Mouse (Mus musculus) kidney, embryonic 15.5 days (tissue): ENCODE measurements around the gene Hrc. TPM values are rescaled to one million over a fixed set of nuclear protein-coding genes. Genes with fewer than 3 reads are reported as not detected.

Experiments used
- ATAC-seq: fragments of 200-750 bp; cut with Nextera tagmentation; replicated peaks from 2 replicates; pipeline ENCODE4 v1.8.0; 2017; ENCODE audit warnings: moderate TSS enrichment; ENCODE audit not compliant: low FRiP score
- H3K27ac ChIP-seq: fragments of 300-500 bp; sonication (generic); 2 replicates; pipeline ENCODE4 v1.5.1; 2015; ENCODE audit warnings: mild to moderate bottlenecking, inconsistent platforms
- H3K27me3 ChIP-seq: fragments of 300-500 bp; sonication (generic); 2 replicates; pipeline ENCODE4 v1.6.1; 2015; ENCODE audit warnings: inconsistent platforms
- H3K36me3 ChIP-seq: fragments of 300-500 bp; sonication (generic); 2 replicates; pipeline ENCODE4 v1.6.1; 2015; ENCODE audit warnings: inconsistent platforms
- H3K4me1 ChIP-seq: fragments of 300-500 bp; sonication (generic); 2 replicates; pipeline ENCODE4 v1.6.1; 2015; ENCODE audit warnings: inconsistent platforms
- H3K4me2 ChIP-seq: fragments of 300-500 bp; sonication (generic); 2 replicates; pipeline ENCODE4 v1.6.1; 2015; ENCODE audit warnings: moderate library complexity, mild to moderate bottlenecking, inconsistent platforms
- H3K4me3 ChIP-seq: fragments of 300-500 bp; sonication (generic); replicated peaks from 2 replicates; pipeline ENCODE4 v1.5.1; 2015; ENCODE audit warnings: mild to moderate bottlenecking, inconsistent platforms
- H3K9ac ChIP-seq: fragments of 300-500 bp; sonication (generic); 2 replicates; pipeline ENCODE4 v1.6.1; 2015; ENCODE audit warnings: mild to moderate bottlenecking, inconsistent platforms
- H3K9me3 ChIP-seq: fragments of 300-500 bp; sonication (generic); replicated peaks from 2 replicates; pipeline ENCODE4 v1.6.1; 2016; ENCODE audit warnings: inconsistent platforms
- WGBS: fragments of 180-500 bp; shearing (Covaris S2); methylation state at CpG from one replicate; pipeline ENCODE4 v1.1.7; 2015; ENCODE audit warnings: mixed read lengths; 5-methylcytosine and 5-hydroxymethylcytosine counted together
- polyA plus RNA-seq: library from polyadenylated mRNA; unstranded; fragments of >200 nt; fragmentation: Nextera tagmentation; extraction: Ambion mirVana; gene quantifications from 2 replicates; pipeline ENCODE4 v1.2.1, GENCODE M21; 2015

The Hrc gene
- 2.1 and 2.5 TPM in 2 replicates for polyA plus RNA-seq

GRCm38 (mm10) chr7:45335056-45335455 is at the start of gene Hrc:
Gene Hrc, plus strand, starts transcription at chr7:45335290.
- Histone ChIP-seq H3K4me3 (peak within 1 kb of the TSS; percentile 67; the same call in 1 of the 2 replicates), H3K27ac (peak within 1 kb of the TSS; percentile 93), H3K4me2 (peak within 1 kb of the TSS; percentile 85), H3K9me3 (no peaks in the 10 kb centered on the region), H3K36me3 (no peaks in the 10 kb centered on the region), H3K4me1 (peaks cover 65% of the 10 kb centered on the region), H3K27me3 (no peaks in the 10 kb centered on the region; the same call in 1 of the 2 replicates), H3K9ac (0 out of 2 replicates have a peak within 1 kb of the TSS, but pooled peaks have one; percentile 65)
- 27% methylated on average over 5 of the region's 5 CpGs for WGBS
- no peak for ATAC-seq

GRCm38 (mm10) chr7:45286486-45286885 is 48.6 kb upstream of the Hrc start:
- no peak overlapping the region for H3K9ac ChIP-seq

GRCm38 (mm10) chr7:45296626-45297025 is 38.5 kb upstream of the Hrc start:
- ATAC-seq = no peak
- Histone ChIP-seq H3K27ac (no peak overlapping the region), H3K9me3 (no peaks in the 10 kb centered on the region), H3K36me3 (no peaks in the 10 kb centered on the region), H3K4me2 (no peak overlapping the region), H3K27me3 (0 out of 2 replicates have a peak, but pooled peaks cover 5% of the 10 kb centered on the region), H3K4me1 (0 out of 2 replicates have a peak, but pooled peaks cover 8% of the 10 kb centered on the region), H3K4me3 (no peak overlapping the region), H3K9ac (no peak overlapping the region)
- 56% methylated on average over 1 of the region's 1 CpGs for WGBS

More at GRCm38 (mm10) chr7:45286486-45286885, 48.6 kb upstream of the Hrc start:
- no peaks in the 10 kb centered on the region for H3K27me3 ChIP-seq
- no peaks in the 10 kb centered on the region for H3K4me1 ChIP-seq
- WGBS = 83% methylated on average over 13 of the region's 13 CpGs
- no peak overlapping the region for H3K4me2 ChIP-seq
- no peaks in the 10 kb centered on the region for H3K36me3 ChIP-seq
- ATAC-seq = no peak
- H3K4me3 ChIP-seq = no peak overlapping the region
- H3K27ac ChIP-seq = no peak overlapping the region
- H3K9me3 ChIP-seq = no peaks in the 10 kb centered on the region

DNA sequence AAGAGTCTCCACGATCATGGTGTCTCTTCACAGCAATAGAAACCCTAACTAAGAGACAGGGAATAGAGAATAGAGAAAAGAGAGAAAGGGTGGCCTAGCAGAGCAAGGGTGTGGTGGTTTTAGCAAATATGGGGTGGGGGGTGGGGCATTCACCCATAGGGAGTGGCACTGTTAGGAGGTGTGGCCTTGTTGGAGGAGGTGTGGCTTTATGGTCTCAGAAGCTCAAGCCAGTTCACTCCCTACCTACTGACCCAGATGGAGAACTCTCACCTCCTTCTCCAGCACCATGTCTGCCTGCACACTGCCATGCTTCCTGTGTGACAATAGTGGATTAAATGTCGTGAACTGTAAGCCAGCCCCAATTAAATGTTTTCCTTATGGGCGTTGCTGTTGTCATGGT is 37.5 kb upstream of the Hrc start:
- no peak overlapping the region for H3K9ac ChIP-seq
- H3K27ac ChIP-seq = no peak overlapping the region
- no peak for ATAC-seq
- no peaks in the 10 kb centered on the region for H3K9me3 ChIP-seq
- no peak overlapping the region for H3K4me3 ChIP-seq
- WGBS = 67% methylated on average over 3 of the region's 3 CpGs
- 0 out of 2 replicates have a peak, but pooled peaks cover 5% of the 10 kb centered on the region for H3K27me3 ChIP-seq
- 0 out of 2 replicates have a peak, but pooled peaks cover 8% of the 10 kb centered on the region for H3K4me1 ChIP-seq
- H3K4me2 ChIP-seq = no peak overlapping the region
- no peaks in the 10 kb centered on the region for H3K36me3 ChIP-seq

GRCm38 (mm10) chr7:45299752-45300151 is 35.3 kb upstream of the Hrc start:
- Histone ChIP-seq H3K9ac (no peak overlapping the region), H3K27ac (no peak overlapping the region), H3K4me2 (no peak overlapping the region), H3K27me3 (0 out of 2 replicates have a peak, but pooled peaks cover 5% of the 10 kb centered on the region), H3K36me3 (peaks cover 10% of the 10 kb centered on the region; the same call in 1 of the 2 replicates), H3K9me3 (no peaks in the 10 kb centered on the region), H3K4me3 (no peak overlapping the region), H3K4me1 (peaks cover 13% of the 10 kb centered on the region; the same call in 1 of the 2 replicates)
- ATAC-seq = peak; percentile 87
- WGBS = 11% methylated on average over 5 of the region's 5 CpGs

DNA sequence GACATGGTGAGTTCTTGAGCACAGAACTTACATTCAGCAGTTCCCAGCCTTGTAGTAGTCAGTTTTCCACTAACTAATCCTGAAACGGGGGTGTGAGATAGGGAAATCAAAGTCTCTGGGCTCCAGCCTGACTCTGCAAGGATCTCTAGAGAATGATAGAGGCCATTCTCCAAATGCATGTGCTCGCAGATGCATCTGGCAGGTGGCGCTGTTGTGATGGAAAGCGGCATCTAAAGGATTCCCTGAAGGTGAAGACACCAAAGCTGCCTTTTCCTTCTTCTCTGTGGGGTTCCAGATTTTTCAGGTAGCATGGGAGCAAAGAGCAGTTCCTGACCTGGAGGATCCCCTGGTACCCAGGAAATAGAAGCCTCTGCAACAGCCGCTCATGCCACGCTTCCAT is 34.8 kb upstream of the Hrc start:
- no peak for ATAC-seq
- 18% methylated on average over 6 of the region's 6 CpGs for WGBS
- Histone ChIP-seq H3K4me3 (no peak overlapping the region), H3K9me3 (no peaks in the 10 kb centered on the region), H3K27me3 (0 out of 2 replicates have a peak, but pooled peaks cover 5% of the 10 kb centered on the region), H3K27ac (no peak overlapping the region), H3K4me2 (no peak overlapping the region), H3K36me3 (peaks cover 10% of the 10 kb centered on the region; the same call in 1 of the 2 replicates), H3K9ac (no peak overlapping the region), H3K4me1 (peaks cover 18% of the 10 kb centered on the region; the same call in 1 of the 2 replicates)

DNA sequence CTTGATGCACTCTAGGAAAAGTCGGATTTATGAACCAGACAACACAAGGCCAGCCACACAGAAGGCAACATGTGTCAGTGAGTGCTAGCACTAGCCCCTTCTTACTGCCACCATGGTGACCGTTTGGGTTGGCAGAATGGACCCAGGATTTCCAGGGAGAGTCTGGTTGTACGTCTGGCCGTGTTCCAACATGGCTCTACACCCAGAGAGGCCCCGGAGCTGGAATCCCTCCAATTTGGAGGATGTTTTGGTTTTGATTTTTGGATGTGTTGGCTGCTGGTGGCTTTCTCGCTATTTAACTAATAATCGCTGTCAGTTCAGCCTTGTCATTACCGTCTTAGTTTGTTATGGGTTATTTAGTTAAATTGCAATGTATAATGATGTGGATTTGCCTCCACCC is 32.5 kb upstream of the Hrc start:
- no peak overlapping the region for H3K9ac ChIP-seq
- no peak overlapping the region for H3K4me3 ChIP-seq
- no peak overlapping the region for H3K27ac ChIP-seq
- 79% methylated on average over 8 of the region's 8 CpGs for WGBS
- H3K27me3 ChIP-seq = no peaks in the 10 kb centered on the region
- no peak overlapping the region for H3K4me2 ChIP-seq
- H3K4me1 ChIP-seq = peaks cover 22% of the 10 kb centered on the region; the same call in 1 of the 2 replicates
- no peak for ATAC-seq
- H3K9me3 ChIP-seq = no peaks in the 10 kb centered on the region
- H3K36me3 ChIP-seq = peaks cover 16% of the 10 kb centered on the region

DNA sequence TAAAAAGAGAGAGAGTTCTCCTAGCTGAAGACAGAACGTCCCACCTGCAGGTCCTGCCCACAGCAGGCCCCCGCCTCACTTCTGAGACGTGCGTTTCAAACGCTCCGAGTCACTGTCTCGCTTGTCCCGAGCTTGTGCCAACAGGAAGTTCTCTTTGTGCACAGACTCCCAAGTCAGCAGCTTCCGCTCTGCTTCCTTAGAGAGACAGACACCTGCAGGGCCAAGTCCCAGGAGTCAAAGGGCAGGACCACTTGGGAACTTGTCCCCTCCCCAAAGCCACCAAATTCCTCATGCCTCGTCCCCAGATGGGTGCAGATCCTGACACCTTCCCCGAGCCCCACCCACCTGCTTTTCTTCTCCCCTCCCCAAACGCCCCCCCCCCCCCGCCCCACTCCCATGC is 30.2 kb upstream of the Hrc start:
- Histone ChIP-seq H3K27me3 (no peaks in the 10 kb centered on the region), H3K4me3 (peak overlapping the region; percentile 22), H3K9me3 (no peaks in the 10 kb centered on the region), H3K9ac (no peak overlapping the region), H3K36me3 (peaks cover 23% of the 10 kb centered on the region), H3K27ac (no peak overlapping the region), H3K4me2 (peak overlapping the region; percentile 52), H3K4me1 (peaks cover 32% of the 10 kb centered on the region)
- peak; percentile 52; the same call in 1 of the 2 replicates for ATAC-seq
- 16% methylated on average over 13 of the region's 13 CpGs for WGBS

- no peaks in the 10 kb centered on the region for H3K27me3 ChIP-seq
- ATAC-seq = peak; percentile 72
- H3K27ac ChIP-seq = no peak overlapping the region
- H3K4me3 ChIP-seq = peak overlapping the region; percentile 22
- peaks cover 23% of the 10 kb centered on the region for H3K36me3 ChIP-seq
- peak overlapping the region; percentile 52 for H3K4me2 ChIP-seq
- H3K9ac ChIP-seq = no peak overlapping the region
- no peaks in the 10 kb centered on the region for H3K9me3 ChIP-seq
- H3K4me1 ChIP-seq = peaks cover 28% of the 10 kb centered on the region
- WGBS = 8% methylated on average over 17 of the region's 17 CpGs
These were observed 29.8 kb upstream of the Hrc start for GRCm38 (mm10) chr7:45305275-45305674.

- Histone ChIP-seq H3K4me1 (peaks cover 48% of the 10 kb centered on the region), H3K9ac (no peak overlapping the region), H3K4me3 (no peak overlapping the region), H3K4me2 (no peak overlapping the region), H3K36me3 (peaks cover 22% of the 10 kb centered on the region), H3K9me3 (no peaks in the 10 kb centered on the region), H3K27ac (no peak overlapping the region), H3K27me3 (no peaks in the 10 kb centered on the region)
- WGBS = 72% methylated on average over 15 of the region's 15 CpGs
- ATAC-seq = no peak
These were observed 26.4 kb upstream of the Hrc start for GRCm38 (mm10) chr7:45308551-45309240.

DNA sequence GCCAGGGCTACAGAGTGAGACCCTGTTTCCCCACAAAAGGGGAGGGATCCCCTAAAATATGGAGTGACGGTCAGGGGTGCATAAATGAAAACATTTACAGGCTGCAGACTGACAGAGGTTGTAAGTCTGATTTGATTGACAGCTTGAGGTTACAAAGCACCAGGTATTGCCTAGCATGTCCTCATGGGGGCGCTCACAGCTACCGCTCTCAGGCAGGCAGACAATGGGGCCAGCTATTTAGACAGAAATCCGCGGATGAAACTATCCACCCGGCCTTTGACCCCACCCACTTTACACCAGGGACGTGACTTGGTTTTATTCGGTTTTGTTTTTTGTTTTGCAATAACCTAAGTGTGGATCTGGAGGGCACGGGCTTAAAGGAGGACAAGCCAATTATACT is 25.6 kb upstream of the Hrc start:
- ATAC-seq = no peak
- 15% methylated on average over 9 of the region's 9 CpGs for WGBS
- no peak overlapping the region for H3K9ac ChIP-seq

GRCm38 (mm10) chr7:45312023-45312422 is 23.1 kb upstream of the Hrc start:
- WGBS = 25% methylated on average over 8 of the region's 8 CpGs
- no peaks in the 10 kb centered on the region for H3K9me3 ChIP-seq
- no peak for ATAC-seq

More for the DNA sequence above, 25.6 kb upstream of the Hrc start:
- H3K27ac ChIP-seq = no peak overlapping the region
- no peak overlapping the region for H3K4me2 ChIP-seq
- H3K27me3 ChIP-seq = no peaks in the 10 kb centered on the region
- peaks cover 19% of the 10 kb centered on the region for H3K36me3 ChIP-seq
- H3K4me1 ChIP-seq = peaks cover 53% of the 10 kb centered on the region
- no peak overlapping the region for H3K4me3 ChIP-seq
- H3K9me3 ChIP-seq = no peaks in the 10 kb centered on the region

More at GRCm38 (mm10) chr7:45312023-45312422, 23.1 kb upstream of the Hrc start:
- no peak overlapping the region for H3K4me2 ChIP-seq
- no peak overlapping the region for H3K4me3 ChIP-seq
- H3K36me3 ChIP-seq = peaks cover 18% of the 10 kb centered on the region; the same call in 1 of the 2 replicates
- H3K27ac ChIP-seq = peak overlapping the region; percentile 78; the same call in 1 of the 2 replicates
- peaks cover 53% of the 10 kb centered on the region for H3K4me1 ChIP-seq
- no peaks in the 10 kb centered on the region for H3K27me3 ChIP-seq
- no peak overlapping the region for H3K9ac ChIP-seq
